Mouse (Mus musculus): ENCODE measurements around the gene Zfp526. TPM values are rescaled to one million over a fixed set of nuclear protein-coding genes. Genes with fewer than 3 reads are reported as not detected.

Zfp526 gene
- polyA plus RNA-seq, 1 experiment from 2014 or later = 1.9 TPM

GRCm38 (mm10) chr7:25269029-25269428, 47.8 kb downstream of the Zfp526 start:
- Histone ChIP-seq H3K4me2 (ENCODE audit: low read depth, low read length) (peak overlapping the region; percentile 80), H3K9ac (ENCODE audit: low read depth, low read length) (peak overlapping the region; percentile 94), H3K4me3 (ENCODE audit: low read length) (peak overlapping the region; percentile 87), H3K4me1 (ENCODE audit: control insufficient read depth, insufficient read depth, low read length) (peaks cover 26% of the 10 kb centered on the region), H3K36me3 (ENCODE audit: control insufficient read depth, insufficient read depth, low read length) (peaks cover 2% of the 10 kb centered on the region), H3K27ac (ENCODE audit: low read length) (peak overlapping the region; percentile 17), H3K27me3 (replicated peaks; ENCODE audit: control insufficient read depth, insufficient read depth, low read length) (no peaks in the 10 kb centered on the region), H3K9me3 (ENCODE audit: control insufficient read depth, low read length) (no peaks in the 10 kb centered on the region)
- ATAC-seq = no peak
- WGBS = 42% methylated on average over 4 of the region's 4 CpGs

GRCm38 (mm10) chr7:25269545-25270271, 48.5 kb downstream of the Zfp526 start:
- ATAC-seq = no peak
- 0 out of 2 replicates have a peak overlapping the region, but pooled peaks have one; percentile 87 for H3K4me3 ChIP-seq (ENCODE audit: low read length)
- 78% methylated on average over 8 of the region's 8 CpGs for WGBS
- H3K27ac ChIP-seq (ENCODE audit: low read length) = peak overlapping the region; percentile 17
- H3K4me2 ChIP-seq (ENCODE audit: low read depth, low read length) = peak overlapping the region; percentile 20; the same call in 1 of the 2 replicates
- peaks cover 30% of the 10 kb centered on the region for H3K4me1 ChIP-seq (ENCODE audit: control insufficient read depth, insufficient read depth, low read length)
- H3K36me3 ChIP-seq (ENCODE audit: control insufficient read depth, insufficient read depth, low read length) = peaks cover 2% of the 10 kb centered on the region
- H3K27me3 ChIP-seq (replicated peaks; ENCODE audit: control insufficient read depth, insufficient read depth, low read length) = no peaks in the 10 kb centered on the region
- H3K9me3 ChIP-seq (ENCODE audit: control insufficient read depth, low read length) = no peaks in the 10 kb centered on the region
- H3K9ac ChIP-seq (ENCODE audit: low read depth, low read length) = peak overlapping the region; percentile 94

GRCm38 (mm10) chr7:25270652-25271633, 49.7 kb downstream of the Zfp526 start:
- Histone ChIP-seq H3K4me1 (ENCODE audit: control insufficient read depth, insufficient read depth, low read length) (peaks cover 40% of the 10 kb centered on the region), H3K9ac (ENCODE audit: low read depth, low read length) (no peak overlapping the region), H3K36me3 (ENCODE audit: control insufficient read depth, insufficient read depth, low read length) (peaks cover 2% of the 10 kb centered on the region), H3K4me2 (ENCODE audit: low read depth, low read length) (no peak overlapping the region), H3K9me3 (ENCODE audit: control insufficient read depth, low read length) (no peaks in the 10 kb centered on the region), H3K27ac (ENCODE audit: low read length) (no peak overlapping the region), H3K27me3 (replicated peaks; ENCODE audit: control insufficient read depth, insufficient read depth, low read length) (no peaks in the 10 kb centered on the region), H3K4me3 (ENCODE audit: low read length) (no peak overlapping the region)
- WGBS = 90% methylated on average over 35 of the region's 35 CpGs
- ATAC-seq = no peak

DNA sequence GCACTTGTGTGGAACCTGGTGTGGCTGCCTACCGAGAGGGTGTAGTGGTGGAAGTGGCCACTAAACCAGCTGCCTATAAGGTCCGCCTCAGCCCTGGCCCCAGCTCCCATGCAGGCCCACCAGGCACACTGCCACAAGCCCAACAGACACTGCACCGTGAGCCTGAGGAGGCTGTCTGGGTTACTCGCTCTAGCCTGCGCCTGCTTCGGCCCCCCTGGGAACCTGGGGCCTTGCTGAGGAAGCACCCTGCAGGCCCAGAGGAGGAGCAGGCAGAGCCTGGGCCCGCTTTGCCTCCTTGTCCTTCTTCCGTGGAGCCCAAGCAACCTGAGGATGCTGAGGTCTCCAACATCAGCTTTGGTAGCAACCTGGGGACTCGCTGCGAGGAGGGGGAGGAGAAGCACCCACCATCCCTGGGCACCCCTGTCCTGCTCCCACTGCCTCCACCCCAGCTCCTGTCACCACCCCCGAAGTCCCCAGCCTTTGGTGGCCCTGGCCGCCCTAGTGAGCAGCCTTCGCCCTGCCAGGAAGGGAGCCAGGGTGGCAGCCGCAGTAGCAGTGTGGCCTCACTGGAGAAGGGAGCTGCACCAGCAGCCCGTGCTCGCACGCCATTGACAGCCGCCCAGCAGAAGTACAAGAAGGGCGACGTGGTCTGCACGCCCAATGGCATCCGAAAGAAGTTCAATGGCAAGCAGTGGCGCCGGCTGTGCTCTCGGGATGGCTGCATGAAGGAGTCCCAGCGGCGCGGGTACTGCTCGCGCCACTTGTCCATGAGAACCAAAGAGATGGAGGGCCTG, 50.6 kb downstream of the Zfp526 start:
- 88% methylated on average over 29 of the region's 30 CpGs for WGBS
- H3K9me3 ChIP-seq (ENCODE audit: control insufficient read depth, low read length) = no peaks in the 10 kb centered on the region
- peaks cover 2% of the 10 kb centered on the region for H3K36me3 ChIP-seq (ENCODE audit: control insufficient read depth, insufficient read depth, low read length)
- no peaks in the 10 kb centered on the region for H3K27me3 ChIP-seq (replicated peaks; ENCODE audit: control insufficient read depth, insufficient read depth, low read length)
- no peak overlapping the region for H3K4me2 ChIP-seq (ENCODE audit: low read depth, low read length)
- H3K4me3 ChIP-seq (ENCODE audit: low read length) = no peak overlapping the region
- ATAC-seq = no peak
- no peak overlapping the region for H3K27ac ChIP-seq (ENCODE audit: low read length)
- no peak overlapping the region for H3K9ac ChIP-seq (ENCODE audit: low read depth, low read length)
- peaks cover 44% of the 10 kb centered on the region for H3K4me1 ChIP-seq (ENCODE audit: control insufficient read depth, insufficient read depth, low read length)

DNA sequence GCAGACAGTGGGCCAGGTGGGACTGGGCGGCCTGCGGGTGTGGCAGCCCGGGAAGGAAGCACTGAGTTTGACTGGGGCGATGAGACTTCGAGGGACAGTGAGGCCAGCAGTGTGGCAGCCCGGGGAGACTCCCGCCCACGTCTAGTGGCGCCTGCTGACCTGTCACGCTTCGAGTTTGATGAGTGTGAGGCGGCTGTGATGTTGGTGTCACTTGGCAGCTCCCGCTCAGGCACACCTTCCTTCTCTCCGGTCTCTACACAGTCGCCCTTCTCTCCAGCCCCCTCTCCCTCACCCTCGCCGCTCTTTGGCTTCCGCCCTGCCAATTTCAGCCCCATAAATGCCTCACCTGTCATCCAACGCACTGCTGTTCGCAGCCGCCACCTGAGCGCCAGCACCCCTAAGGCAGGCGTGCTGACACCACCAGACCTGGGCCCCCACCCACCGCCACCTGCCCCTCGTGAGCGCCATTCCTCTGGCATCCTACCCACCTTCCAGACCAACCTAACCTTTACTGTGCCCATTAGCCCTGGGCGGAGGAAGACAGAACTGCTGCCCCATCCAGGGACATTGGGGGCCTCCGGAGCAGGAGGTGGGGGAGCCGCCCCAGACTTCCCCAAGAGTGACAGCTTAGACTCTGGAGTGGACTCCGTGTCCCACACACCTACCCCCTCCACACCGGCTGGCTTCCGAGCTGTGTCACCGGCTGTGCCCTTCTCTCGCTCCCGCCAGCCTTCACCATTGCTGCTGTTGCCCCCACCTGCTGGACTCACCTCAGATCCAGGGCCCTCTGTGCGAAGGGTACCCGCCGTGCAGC, 51.4 kb downstream of the Zfp526 start:
- H3K4me3 ChIP-seq (ENCODE audit: low read length) = no peak overlapping the region
- peaks cover 2% of the 10 kb centered on the region for H3K36me3 ChIP-seq (ENCODE audit: control insufficient read depth, insufficient read depth, low read length)
- peaks cover 43% of the 10 kb centered on the region for H3K4me1 ChIP-seq (ENCODE audit: control insufficient read depth, insufficient read depth, low read length)
- H3K4me2 ChIP-seq (ENCODE audit: low read depth, low read length) = no peak overlapping the region
- H3K27ac ChIP-seq (ENCODE audit: low read length) = no peak overlapping the region
- H3K9ac ChIP-seq (ENCODE audit: low read depth, low read length) = no peak overlapping the region
- H3K9me3 ChIP-seq (ENCODE audit: control insufficient read depth, low read length) = no peaks in the 10 kb centered on the region
- 84% methylated on average over 38 of the region's 38 CpGs for WGBS
- H3K27me3 ChIP-seq (replicated peaks; ENCODE audit: control insufficient read depth, insufficient read depth, low read length) = no peaks in the 10 kb centered on the region
- ATAC-seq = no peak

DNA sequence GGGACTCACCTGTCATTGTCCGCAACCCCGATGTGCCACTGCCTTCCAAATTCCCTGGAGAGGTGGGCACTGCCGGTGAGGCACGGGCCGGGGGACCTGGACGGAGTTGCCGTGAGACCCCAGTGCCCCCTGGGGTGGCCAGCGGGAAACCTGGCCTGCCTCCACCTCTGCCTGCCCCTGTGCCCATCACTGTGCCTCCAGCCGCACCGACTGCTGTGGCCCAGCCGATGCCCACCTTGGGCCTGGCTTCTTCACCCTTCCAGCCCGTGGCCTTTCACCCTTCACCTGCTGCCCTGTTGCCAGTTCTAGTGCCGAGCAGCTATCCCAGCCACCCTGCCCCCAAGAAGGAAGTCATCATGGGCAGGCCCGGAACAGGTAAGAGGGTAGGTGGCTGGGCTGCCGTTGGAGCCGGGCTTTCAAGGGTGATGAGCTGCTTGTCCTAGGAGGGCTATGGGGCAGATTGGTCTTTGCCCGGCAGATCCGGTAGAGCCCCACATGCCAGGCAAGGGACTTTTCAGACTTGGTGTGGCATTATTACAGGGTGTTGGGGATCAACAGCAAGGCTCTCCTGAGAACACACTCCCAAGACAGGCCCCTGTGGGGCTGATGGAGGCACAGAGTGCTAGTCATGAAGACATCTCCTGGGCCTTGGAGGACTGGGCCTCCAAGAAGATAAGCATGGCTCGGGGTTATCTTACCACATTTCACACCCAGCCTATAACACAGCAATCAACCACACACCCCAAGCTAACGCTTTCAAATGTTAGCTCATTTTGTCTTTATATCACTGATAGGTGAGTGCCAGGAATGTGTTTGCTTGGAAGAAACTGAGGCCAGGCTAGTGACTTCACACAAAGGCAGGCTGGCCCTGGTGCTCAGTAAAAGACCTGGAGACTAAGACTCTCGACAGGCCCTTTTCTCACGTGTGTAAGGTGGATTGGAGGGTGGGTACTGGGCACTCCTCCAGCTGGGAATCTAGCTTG, 52.3 kb downstream of the Zfp526 start:
- Histone ChIP-seq H3K36me3 (ENCODE audit: control insufficient read depth, insufficient read depth, low read length) (peaks cover 2% of the 10 kb centered on the region), H3K4me1 (ENCODE audit: control insufficient read depth, insufficient read depth, low read length) (peaks cover 47% of the 10 kb centered on the region), H3K4me2 (ENCODE audit: low read depth, low read length) (no peak overlapping the region), H3K27ac (ENCODE audit: low read length) (no peak overlapping the region), H3K4me3 (ENCODE audit: low read length) (no peak overlapping the region), H3K27me3 (replicated peaks; ENCODE audit: control insufficient read depth, insufficient read depth, low read length) (no peaks in the 10 kb centered on the region), H3K9ac (ENCODE audit: low read depth, low read length) (peak overlapping the region; percentile 39; the same call in 1 of the 2 replicates), H3K9me3 (ENCODE audit: control insufficient read depth, low read length) (no peaks in the 10 kb centered on the region)
- 88% methylated on average over 22 of the region's 22 CpGs for WGBS
- ATAC-seq = no peak

DNA sequence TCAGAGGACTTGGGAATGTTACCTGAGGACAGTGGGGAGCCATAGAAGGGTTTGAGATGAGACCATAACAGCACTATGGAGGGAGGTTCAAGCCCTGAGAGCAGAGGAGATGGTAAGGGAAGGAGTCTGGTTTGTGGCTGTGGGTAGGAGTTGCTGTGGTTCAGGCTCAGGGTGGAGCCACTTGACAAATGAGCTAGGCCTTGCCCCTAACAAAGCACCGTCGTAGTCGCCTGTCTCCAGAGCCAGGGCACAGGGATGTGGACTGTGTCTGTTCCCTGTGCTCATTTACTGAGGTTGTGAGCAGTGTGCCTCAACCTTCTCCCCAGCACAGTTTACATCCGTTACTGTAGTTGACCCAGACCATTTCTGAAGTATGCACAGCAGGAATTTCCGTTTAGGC, 53.3 kb downstream of the Zfp526 start:
- Histone ChIP-seq H3K27me3 (replicated peaks; ENCODE audit: control insufficient read depth, insufficient read depth, low read length) (no peaks in the 10 kb centered on the region), H3K36me3 (ENCODE audit: control insufficient read depth, insufficient read depth, low read length) (peaks cover 2% of the 10 kb centered on the region), H3K9ac (ENCODE audit: low read depth, low read length) (0 out of 2 replicates have a peak overlapping the region, but pooled peaks have one; percentile 10), H3K4me1 (ENCODE audit: control insufficient read depth, insufficient read depth, low read length) (peaks cover 41% of the 10 kb centered on the region), H3K4me2 (ENCODE audit: low read depth, low read length) (no peak overlapping the region), H3K9me3 (ENCODE audit: control insufficient read depth, low read length) (no peaks in the 10 kb centered on the region), H3K27ac (ENCODE audit: low read length) (no peak overlapping the region), H3K4me3 (ENCODE audit: low read length) (no peak overlapping the region)
- no peak for ATAC-seq
- 55% methylated on average over 5 of the region's 5 CpGs for WGBS

DNA sequence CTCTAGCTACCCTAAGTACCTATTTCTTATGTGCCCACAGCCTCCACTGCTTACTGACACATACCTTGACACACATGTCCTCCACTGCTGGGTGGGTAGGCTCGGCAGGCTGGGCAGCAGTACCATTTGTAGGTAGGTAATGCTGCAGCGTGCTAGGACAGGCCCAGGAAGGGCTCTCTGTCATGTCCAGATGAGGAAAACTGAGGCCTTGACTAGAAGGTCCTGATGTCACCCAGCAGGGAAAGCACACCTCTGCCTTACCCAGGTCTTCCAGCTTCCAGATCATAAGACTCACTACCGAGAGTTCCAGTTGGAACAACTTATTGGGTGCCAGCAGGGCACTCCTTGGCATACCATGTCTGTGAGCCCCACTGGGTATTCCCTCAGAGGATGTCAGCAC, 53.8 kb downstream of the Zfp526 start:
- H3K9ac ChIP-seq (ENCODE audit: low read depth, low read length) = 0 out of 2 replicates have a peak overlapping the region, but pooled peaks have one; percentile 44
- 86% methylated on average over 3 of the region's 3 CpGs for WGBS
- no peak overlapping the region for H3K27ac ChIP-seq (ENCODE audit: low read length)
- H3K36me3 ChIP-seq (ENCODE audit: control insufficient read depth, insufficient read depth, low read length) = peaks cover 2% of the 10 kb centered on the region
- H3K4me2 ChIP-seq (ENCODE audit: low read depth, low read length) = no peak overlapping the region
- no peak overlapping the region for H3K4me3 ChIP-seq (ENCODE audit: low read length)
- peaks cover 41% of the 10 kb centered on the region for H3K4me1 ChIP-seq (ENCODE audit: control insufficient read depth, insufficient read depth, low read length)
- no peaks in the 10 kb centered on the region for H3K27me3 ChIP-seq (replicated peaks; ENCODE audit: control insufficient read depth, insufficient read depth, low read length)
- no peak for ATAC-seq
- H3K9me3 ChIP-seq (ENCODE audit: control insufficient read depth, low read length) = no peaks in the 10 kb centered on the region
